Mouse (Mus musculus) megakaryocyte progenitor cell, adult 5-6 weeks (primary cell): ENCODE results near the gene Cmtm5. TPM values are rescaled to one million over a fixed set of nuclear protein-coding genes. Genes with fewer than 3 reads are reported as not detected.
"Not testable (repeated sequence)": the region's sequence is repeated elsewhere in the genome, so short reads cannot be mapped to it uniquely, and the experiment has no call there.

ENCODE experiments used
- ATAC-seq: replicated peaks from 2 replicates; pipeline ENCODE4 v1.8.0; 2016; ENCODE audit warnings: mild to moderate bottlenecking, moderate TSS enrichment, inconsistent platforms; ENCODE audit not compliant: poor library complexity
- total RNA-seq, 2 experiments: library from RNA; stranded (forward) in 1 of 2; stranded (reverse) in 1 of 2; fragments of 157-497, 149-512 nt in 1 of 2; fragments of 200-1000 nt in 1 of 2; gene quantifications; 2 replicates each; pipeline versions ENCODE4 v1.2.3 to v1.2.4; 2015 to 2017

The Cmtm5 gene
- total RNA-seq, 2 experiments from 2014 or later = not detected

DNA sequence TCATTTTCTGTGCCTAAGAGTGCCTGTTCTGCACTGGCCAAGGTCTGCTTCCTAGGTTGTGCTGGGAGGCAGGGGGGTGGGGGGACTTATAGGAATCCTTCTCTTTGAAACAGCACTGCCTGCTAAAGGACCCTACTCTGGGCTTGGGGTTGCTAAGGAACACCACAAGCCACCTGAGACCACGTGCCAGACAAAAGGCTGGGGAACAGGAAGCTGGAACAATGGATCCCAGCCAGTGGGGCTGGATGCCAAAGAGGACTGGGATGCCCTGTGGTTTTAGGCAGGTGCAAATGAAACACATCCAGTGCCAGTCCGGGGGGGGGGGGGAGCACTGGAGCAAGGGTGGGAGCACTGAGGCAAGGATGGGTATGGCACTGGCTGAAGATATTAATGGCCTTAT, 5.6 kb upstream of the Cmtm5 start:
- ATAC-seq = no peak

DNA sequence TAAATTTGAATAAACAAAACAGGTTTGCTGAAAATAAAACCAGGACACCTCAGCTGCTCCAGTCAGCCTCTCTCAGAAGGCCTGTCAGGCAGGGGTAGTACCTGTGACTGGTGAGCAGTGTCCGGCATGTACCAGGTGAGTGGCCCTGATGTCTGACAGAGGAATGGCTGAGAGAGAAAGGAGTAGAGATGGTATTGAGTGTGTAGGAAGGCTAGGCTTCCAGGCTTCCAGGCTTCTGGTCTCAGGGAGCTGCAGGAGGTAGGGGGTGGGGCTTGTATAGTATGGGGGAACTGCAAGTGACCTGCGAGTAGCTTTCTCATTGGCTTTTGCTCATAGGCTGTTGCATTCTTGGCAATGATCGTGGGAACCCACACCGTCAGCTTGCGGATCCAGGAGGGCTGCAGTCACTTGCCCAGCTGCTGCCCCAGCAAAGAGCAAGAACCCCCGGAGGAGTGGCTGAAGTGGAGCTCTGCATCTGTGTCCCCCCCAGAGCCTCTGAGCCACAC, 3.4 kb upstream of the Cmtm5 start, which contains the start of gene Il25:
TSS of gene Il25 (plus strand) at position 51 of the 506 bp plus-strand sequence.
- no peak for ATAC-seq

DNA sequence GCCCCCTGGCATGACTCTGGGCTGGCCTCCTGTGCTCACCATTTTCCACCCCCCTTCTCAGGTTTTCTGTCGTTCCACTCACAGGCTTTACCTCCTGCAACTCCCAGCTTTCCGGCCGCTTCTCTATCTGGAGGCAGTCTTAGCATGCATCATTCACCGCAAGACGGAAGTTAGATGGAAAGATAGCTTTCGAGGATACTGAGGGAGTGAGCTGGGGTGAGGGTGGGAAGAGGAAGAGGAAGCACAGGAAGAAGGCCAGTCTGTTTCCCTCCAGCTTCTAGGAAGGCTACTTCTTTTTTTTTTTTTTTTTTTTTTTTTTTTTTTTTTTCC, 735 bp downstream of the Cmtm5 start:
- peak; percentile 61 for ATAC-seq

DNA sequence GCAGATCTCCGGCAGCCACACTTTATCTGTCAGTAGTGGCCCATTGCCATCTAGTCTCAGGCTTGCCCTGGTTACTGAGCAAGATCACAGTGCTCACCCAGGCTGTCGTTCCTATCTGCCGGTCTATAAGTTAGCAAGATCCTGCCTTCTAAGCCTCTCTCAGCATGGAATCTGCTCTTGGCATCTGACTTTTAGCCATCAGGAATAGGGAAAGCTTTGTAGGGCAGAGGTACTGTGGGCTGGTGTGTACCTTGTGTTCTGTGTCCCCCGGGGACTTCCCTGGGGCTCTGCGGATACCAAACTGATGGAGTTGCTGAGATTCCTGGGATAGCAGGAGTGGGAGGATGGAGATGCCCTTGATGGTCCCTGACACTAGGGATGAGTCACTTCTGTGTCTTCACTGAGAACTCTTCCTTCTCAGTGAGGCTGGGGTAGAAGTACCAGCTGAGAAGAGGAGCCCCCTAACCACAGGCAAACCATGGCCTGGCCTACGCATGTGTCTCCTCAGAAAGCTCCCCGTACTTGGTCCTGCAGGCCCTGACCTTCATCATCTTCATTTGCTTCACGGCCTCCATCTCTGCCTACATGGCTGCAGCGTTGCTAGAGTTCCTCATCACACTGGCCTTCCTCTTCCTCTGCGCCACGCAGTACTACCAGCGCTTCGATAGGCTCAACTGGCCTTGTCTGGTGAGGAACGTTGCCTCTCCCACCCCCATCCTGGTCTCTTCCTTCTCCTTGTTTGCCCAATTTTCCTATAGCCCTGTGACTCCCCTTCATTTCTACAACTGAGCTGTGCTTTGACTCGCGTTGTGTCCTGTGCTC, 1.5 kb downstream of the Cmtm5 start:
- ATAC-seq = no peak

DNA sequence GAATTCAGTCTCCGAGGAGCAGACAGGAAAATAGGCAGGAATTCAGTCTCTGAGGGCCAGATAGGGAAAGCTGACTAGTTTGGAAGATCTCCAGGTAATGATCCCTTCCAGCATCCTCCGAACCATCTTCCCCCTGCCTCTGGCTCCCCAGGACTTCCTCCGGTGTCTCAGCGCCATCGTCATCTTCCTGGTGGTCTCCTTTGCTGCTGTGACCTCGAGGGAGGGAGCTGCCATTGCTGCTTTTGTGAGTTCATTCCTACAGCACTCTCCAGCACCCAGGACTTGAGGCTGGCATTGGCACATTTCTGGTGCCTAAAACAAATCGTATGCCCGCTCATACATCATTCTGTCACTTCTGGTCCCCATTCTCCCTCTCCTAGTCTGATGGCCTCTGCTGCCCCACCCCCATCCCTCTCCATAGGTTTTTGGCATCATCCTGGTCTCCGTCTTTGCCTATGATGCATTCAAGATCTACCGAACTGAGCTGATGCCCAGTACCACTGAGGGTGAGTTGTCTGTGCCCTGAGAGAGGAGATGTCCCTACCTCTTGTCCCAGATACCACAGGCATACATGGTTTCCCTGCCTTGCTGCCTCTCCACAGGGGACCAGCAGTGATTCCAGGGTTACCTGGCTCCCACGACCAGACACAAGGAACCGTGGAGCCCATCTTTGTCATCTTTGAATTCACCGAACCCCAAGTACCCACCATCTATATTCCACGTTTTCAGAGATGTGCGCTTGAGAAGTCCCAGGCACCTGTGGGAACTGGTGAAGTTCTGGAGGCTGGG, 2.6 kb downstream of the Cmtm5 start:
- no peak for ATAC-seq

DNA sequence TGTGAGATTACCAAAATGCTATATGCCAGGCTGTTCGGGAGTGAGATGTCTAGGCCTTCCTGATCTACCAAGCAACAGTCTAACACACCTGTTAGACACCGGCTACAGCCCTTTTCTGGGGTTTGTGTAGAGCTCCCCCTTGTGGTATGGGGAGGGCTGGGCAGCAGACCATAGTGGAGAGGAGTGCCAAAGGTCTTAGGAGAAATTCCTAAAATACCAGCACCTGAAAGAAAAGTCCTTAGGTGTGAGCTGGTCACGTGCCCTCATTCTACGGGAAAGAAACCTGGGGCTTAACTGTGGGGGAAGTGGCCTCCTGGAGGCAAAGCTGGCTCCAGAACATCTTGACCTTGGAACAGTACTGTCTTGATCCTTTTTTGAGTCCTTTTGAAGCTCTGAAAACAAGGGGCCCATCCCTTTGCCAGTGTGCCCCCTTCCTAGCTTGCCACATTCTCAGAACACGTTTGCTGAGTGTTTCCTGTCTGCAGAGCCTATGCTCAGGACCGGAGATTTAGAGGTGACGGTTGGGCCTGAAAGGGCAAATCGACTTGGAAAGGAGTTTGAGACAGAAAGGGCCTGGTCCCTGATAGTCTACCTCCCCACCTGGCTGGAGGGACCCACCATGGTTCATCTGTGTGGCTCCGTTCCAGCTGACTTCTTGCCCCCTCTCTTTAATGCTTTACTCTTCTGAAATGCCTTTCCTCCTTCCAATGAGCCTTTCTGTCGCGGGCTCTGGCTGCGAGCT, 3.5 kb downstream of the Cmtm5 start:
- peak; percentile 76 for ATAC-seq

DNA sequence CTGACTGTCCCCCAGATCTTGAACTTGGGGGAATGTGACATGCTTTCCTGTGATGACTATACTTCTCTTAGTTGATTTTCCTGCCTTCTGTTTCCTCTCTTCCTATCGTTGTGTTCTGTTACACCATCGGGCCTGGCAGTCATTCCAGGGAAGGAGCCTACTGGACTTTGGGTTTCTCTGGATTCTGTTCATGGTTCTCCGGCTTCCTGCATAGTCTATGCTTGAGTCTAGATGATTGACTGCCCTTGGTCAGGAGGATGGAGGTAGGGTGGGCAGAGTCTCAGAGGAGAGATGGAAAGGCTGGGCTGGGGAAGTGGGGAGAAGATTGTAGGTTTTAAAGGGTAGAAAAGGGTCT, 4.1 kb downstream of the Cmtm5 start:
- no peak for ATAC-seq

DNA sequence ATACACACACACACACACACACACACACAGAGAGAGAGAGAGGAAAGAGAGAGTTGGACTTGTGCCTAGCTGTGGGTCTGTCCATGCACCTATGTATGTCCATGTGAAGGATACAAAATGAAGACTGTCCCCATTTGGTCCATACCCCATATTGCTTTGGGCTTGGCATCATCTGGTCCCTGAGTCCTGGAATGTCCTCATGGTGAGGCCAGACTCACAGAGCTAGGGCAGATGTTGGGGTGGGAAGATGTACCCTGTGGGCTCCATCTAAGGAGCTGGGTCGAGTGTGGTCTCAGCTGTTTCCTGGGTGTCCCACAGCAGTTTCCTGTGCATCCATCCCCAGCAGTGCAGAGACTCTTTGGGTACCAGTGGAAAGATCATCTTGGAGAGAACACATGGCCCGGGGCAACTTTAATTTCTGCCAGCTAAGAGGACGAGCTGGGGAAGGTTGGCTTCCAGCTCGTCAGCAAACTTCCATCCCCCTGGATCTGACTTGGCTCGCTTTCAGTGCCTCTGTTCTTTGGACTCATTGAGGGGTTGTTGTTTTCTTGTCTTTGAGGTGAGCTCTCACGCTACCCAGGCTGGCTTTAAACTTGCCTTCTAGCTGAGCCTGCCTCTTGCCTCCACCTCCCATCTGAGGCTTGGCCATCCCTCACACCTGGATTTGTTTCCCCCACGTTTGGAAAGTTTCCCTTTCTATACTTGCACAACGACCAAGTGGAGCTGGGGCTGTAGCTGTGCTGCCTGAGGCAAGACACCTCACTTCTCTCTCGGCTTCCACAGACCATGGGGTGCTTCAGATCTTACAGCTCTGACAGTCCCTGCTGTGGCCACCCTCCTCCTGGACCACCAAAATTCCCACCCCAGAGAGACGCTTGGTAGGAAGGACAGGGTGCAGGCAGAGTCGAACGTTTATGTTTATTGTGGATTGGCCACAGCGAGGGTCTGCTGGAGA, 5.2 kb downstream of the Cmtm5 start:
- ATAC-seq = no peak

DNA sequence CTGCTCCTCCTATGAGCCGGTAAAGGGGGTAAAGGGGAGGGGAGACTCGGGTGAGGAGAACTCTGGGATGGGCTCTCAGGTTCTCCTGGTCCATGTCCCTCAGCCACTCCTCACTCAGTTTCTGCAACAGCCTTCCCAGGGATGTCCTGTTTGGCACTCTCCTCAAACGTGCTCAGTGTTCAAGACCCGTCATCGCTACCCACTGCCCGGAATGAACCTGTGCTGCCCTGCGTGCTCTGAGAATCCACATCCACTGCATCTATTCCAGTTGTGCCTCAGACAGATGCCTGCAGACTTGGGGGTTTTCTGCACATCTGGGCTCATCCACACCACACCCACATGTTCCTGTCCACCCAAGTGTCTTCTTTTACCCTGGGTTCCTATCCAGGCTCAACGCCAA, 6.4 kb downstream of the Cmtm5 start:
- ATAC-seq = no peak

DNA sequence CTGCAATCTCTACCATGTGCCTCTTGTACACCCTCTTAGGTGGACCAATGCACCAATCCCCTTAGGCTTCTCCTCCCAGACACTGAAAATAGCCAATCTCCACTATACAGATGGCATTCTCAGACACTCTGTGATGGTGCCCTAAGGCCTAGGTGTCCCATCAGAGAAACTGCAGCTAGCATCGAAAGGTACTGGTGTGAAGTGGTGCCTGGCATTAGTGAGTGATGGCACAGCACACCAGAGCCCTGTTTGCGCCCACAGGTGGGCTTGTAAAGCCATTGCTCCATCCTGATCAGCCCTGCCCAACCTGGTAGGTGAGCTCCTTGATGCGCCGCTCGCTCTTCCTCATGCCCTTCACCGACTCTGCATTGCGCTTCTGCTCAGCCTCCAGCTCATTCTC, 7.9 kb downstream of the Cmtm5 start:
- no peak for ATAC-seq

DNA sequence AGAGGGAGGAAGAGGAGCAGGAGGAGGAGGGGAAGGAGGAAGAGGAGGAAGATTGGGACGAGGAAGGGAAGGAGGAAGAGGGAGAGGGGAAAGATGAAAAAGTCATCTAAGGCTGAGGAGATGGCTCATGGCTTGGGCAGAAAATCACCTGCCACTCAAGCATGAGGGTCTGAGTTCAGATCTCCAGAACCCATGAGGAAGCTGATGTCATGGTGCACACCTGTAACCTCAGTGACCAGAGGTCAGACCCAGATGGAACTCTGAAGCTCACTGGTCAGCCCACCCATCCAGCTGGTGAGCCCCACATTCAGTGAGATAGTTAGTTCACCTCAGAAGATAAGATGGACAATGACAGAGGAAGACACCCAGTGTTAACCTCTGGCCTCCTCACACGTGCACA, 8.9 kb downstream of the Cmtm5 start:
- ATAC-seq = no peak

DNA sequence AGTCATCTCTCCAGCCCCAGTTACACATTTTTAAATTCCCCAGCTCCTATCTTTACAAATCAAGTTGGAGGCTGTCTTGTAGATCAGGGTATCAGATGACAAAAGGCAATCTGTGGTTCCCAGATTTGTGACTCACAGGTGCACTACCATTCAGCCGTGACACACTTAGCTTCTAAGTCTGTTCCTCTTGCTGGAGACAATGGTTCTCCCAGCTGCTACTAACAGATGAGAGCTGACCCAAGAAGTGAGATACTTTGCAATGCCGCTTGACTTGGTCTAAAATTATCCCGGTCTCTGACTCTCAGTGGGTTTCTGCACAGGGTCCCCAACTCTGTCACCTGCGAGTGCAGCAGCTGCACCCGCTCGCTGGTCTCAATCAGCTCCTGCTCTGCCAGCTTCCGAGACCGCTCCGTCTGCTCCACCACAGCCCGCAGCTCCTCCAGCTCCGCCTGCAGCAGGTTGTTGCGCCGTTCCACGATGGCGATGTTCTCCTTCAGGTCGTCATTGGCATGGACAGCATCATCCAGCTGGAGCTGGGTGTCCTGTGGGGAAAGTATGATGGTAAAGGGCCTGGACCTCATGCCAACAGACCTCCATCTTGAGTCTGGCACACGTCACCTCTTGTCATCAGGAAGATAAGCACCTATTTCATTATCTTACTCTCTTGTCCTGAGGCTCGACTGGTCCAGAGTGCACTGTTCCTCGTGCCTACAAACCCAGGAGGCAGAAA, 10.1 kb downstream of the Cmtm5 start:
- ATAC-seq = no peak

DNA sequence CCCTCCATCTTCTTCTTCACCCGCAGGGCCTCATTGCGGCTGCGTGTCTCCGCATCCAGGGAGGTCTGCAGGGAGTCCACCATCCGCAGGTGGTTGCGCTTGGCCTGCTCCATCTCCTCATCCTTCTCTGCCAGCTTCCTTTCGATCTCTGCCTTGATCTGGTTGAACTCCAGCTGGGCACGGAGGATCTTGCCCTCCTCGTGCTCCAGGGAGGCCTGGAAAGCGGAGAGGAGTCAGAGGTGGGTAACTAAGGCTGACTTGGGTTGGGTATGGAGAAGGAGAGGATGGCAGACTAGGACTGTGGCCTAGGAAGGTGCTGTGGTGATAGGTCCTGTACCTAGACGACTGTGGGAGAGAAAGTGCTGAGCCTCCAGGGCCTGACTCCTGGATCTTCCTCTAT, 10.9 kb downstream of the Cmtm5 start:
- not testable (repeated sequence) for ATAC-seq

DNA sequence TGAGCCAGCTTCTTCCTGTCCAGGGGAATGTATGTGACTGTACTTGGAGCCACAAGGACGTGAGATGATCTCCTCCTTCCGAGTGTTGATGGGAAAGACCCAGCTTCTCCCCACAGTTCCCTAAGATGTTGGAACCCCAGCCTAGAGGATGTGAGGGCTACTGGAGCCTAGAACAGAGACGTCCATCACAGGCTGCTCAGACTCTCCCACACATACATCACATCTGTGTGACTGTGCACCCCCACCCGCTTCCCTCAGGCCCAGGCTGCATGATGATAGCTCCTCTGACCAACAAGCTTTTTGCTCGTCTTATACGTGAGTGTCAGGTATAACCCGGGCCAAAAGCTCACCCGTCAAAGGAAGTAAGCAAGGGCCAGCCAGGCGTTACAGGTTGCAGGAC, 12.7 kb downstream of the Cmtm5 start:
- no peak for ATAC-seq

DNA sequence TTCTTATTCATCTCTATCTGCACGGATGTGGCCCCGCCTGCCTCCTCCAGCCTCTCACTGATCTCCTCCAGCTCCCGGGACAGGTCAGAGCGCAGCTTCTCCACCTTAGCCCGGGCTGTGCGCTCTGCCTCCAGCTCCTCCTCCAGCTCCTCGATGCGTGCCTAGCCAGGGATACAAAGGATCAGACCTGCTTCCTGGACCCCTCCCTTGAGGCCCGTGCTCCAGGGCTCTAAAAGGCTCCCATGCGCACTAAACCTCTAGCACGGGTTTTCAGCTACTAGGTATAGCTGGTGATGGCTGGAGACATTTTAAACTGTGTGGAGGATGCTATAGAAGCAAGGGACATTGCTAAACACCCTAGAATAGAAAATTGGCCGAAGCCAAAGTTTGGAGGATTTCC, 14.4 kb downstream of the Cmtm5 start:
- ATAC-seq = no peak

DNA sequence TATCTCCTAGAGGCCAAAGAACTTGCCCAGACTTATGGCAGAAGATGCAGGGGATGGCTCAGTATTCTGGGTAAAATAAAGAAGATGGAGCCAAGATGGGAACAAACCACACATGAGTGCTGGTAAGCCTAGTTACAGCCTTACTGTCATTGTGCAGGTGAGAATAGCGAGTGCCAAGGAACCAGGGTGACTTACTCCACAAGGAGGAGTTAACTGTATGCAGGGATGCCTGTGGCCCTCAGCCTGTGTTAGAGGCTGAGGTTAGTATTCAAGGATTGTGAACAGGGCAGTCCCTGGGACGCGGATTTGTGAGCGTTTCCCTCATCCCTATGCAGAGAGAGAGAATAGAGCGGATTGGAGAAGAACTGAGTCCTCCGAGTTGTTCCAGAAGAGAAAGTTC, 15.5 kb downstream of the Cmtm5 start:
- no peak for ATAC-seq

DNA sequence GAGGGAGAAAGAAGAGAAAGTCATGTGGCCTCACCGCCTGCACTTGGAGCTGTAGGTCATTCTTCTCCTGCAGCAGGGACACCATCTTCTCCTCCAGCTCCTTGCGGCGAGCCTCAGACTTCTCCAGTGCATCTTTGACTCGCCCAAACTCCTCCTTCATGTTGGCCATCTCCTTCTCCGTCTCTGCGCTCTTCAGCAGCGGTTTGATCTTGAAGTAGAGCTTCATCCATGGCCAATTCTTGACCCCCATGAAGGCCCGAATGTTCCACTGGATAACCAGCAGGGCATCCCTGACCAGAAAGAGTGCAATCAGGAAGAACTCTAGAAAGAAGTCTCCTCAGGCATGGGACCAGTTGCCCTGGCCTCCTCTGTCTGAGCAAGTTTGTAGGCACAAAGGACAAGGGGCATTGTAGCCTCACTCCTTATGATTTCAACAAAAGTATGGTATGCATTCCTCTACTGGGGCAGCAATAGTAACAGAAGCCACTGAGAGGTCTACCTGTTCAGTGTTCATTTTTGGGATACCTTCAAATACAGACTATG, 17.7 kb downstream of the Cmtm5 start:
- ATAC-seq = no peak

DNA sequence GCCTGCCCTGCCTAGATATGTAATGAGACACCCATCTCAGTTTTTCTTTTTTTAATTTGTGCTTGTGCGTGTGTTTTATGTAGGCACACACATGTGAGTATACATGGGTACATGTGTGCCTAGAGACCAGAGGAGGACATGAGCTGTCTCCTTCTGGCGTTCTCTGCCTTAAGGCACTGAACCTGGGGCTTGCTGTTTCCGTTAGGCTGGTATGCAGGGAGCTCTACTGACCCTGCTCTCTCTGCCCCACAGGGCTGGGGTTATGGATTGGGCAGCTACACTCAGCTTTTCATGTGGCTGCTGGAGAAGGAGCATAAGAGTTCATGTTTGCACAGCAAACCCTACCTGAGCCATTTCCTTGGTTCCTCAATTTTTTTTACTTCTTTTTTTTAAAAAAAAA, 18.4 kb downstream of the Cmtm5 start:
- ATAC-seq = no peak

DNA sequence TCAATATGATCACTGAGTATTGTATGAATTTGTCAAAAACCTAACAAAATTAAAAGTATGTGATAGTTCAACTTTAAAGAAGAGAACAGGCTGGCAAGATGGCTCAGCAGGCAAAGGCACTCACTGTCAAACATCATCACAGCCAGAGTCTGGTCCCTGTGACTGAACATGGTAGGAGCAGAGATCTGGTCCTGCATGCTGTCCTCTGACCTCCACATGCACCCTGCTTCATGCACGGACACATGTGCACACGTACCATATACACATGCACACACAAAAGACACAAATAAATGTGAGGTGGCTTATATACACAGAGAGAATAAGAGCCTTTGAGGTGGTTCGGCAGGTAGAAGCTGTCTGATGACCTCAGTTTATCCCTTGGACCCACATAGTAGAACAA, 19.4 kb downstream of the Cmtm5 start:
- ATAC-seq = no peak

DNA sequence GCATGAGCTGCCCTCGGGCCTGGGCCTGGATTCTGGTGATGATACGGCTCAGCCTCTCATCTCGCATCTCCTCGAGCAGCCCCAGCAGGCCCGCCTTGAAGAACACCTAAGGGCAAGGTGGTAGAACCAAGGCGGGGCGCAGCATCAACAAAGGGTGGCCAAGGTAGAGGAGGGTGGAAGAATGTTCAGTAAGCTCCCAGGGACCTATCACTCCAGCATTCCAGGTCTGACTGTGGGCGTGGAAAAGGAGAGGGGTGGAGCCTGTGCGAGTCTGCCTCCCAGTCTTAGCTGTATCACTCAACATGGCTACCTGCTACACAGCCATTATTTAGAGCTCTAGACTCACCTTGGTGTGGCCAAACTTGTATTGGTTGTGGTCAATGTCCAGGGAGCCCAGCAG, 20.5 kb downstream of the Cmtm5 start:
- no peak for ATAC-seq
